Mouse (Mus musculus) bone marrow macrophage, adult 2 months (primary cell): Measurements from ENCODE around the gene Nsun2.

Source experiments
- CTCF ChIP-seq: IDR thresholded peaks from 2 replicates; pipeline ENCODE4 v1.5.1; 2012; ENCODE audit warnings: low read depth, mild to moderate bottlenecking, low read length, moderate library complexity
- POLR2A ChIP-seq: IDR thresholded peaks from 2 replicates; pipeline ENCODE4 v1.6.1; 2012; ENCODE audit warnings: mild to moderate bottlenecking, low read depth, low read length, borderline replicate concordance

- no peak for TF ChIP-seq POLR2A
- TF ChIP-seq CTCF = no peak
Measured at GRCm38 (mm10) chr13:69530951-69531350, 2.6 kb upstream of the Nsun2 start.
